Mouse (Mus musculus) stomach, embryonic 14.5 days (tissue): ENCODE measurements at regions not wholly inside any gene's neighbourhood (a gene's known extent, or its start where the extent isn't known, plus 50 kb on each side); places are given as distances from the start of the nearest gene placed in this dataset.

Experiments used
- ATAC-seq: fragments of 200-750 bp; cut with Nextera tagmentation; 2 replicates; pipeline ENCODE4 v1.8.0; 2017; ENCODE audit warnings: low read depth, moderate TSS enrichment; ENCODE audit not compliant: insufficient number of reproducible peaks, insufficient read depth, low FRiP score
- H3K27ac ChIP-seq: fragments of 300-500 bp; sonication (generic); 2 replicates; pipeline ENCODE4 v1.5.1; 2014; ENCODE audit warnings: mild to moderate bottlenecking, low read length, moderate library complexity, mixed read lengths
- H3K27me3 ChIP-seq: fragments of 300-500 bp; sonication (generic); 2 replicates; pipeline ENCODE4 v1.6.1; 2014; ENCODE audit warnings: low read length, control low read depth, mixed read lengths; ENCODE audit not compliant: control insufficient read depth, insufficient read depth
- H3K36me3 ChIP-seq: fragments of 300-500 bp; sonication (generic); 2 replicates; pipeline ENCODE4 v1.6.1; 2014; ENCODE audit warnings: mild to moderate bottlenecking, control low read depth, low read length, moderate library complexity, mixed read lengths; ENCODE audit not compliant: control insufficient read depth, insufficient read depth
- H3K4me1 ChIP-seq: fragments of 300-500 bp; sonication (generic); 2 replicates; pipeline ENCODE4 v1.6.1; 2014; ENCODE audit warnings: low read length, control low read depth, mixed read lengths; ENCODE audit not compliant: control insufficient read depth, insufficient read depth
- H3K4me2 ChIP-seq: fragments of 300-500 bp; sonication (generic); replicated peaks from 2 replicates; pipeline ENCODE4 v1.6.1; 2014; ENCODE audit warnings: low read depth, low read length, control low read depth
- H3K4me3 ChIP-seq: fragments of 300-500 bp; sonication (generic); 2 replicates; pipeline ENCODE4 v1.5.1; 2014; ENCODE audit warnings: low read depth, low read length, control low read depth
- H3K9ac ChIP-seq: fragments of 300-500 bp; sonication (generic); replicated peaks from 2 replicates; pipeline ENCODE4 v1.6.1; 2014; ENCODE audit warnings: low read depth, mild to moderate bottlenecking, control low read depth, low read length, moderate library complexity, mixed read lengths
- H3K9me3 ChIP-seq: fragments of 300-500 bp; sonication (generic); 2 replicates; pipeline ENCODE4 v1.6.1; 2016; ENCODE audit warnings: low read depth, low read length, control low read depth; ENCODE audit not compliant: control insufficient read depth
- WGBS: fragments of 180-500 bp; shearing (Covaris S2); extraction: QIAGEN DNeasy Blood & Tissue Kit; methylation state at CpG from one replicate; pipeline ENCODE4 v1.1.7; 2014; 5-methylcytosine and 5-hydroxymethylcytosine counted together

- H3K4me3 ChIP-seq, result no peak overlapping the region
- no peaks in the 10 kb centered on the region for H3K36me3 ChIP-seq
- no peaks in the 10 kb centered on the region for H3K27me3 ChIP-seq
- H3K27ac ChIP-seq, result no peak overlapping the region
- ATAC-seq, result no peak
- no peaks in the 10 kb centered on the region for H3K9me3 ChIP-seq
- no peak overlapping the region for H3K9ac ChIP-seq
- no peak overlapping the region for H3K4me2 ChIP-seq
- H3K4me1 ChIP-seq, result 0 out of 2 replicates have a peak, but pooled peaks cover 2% of the 10 kb centered on the region
- WGBS, result 94% methylated on average over 1 of the region's 1 CpGs
Observed at GRCm38 (mm10) chr11:19299411-19299810, 280.6 kb upstream of the Meis1 start.

- H3K4me2 ChIP-seq, result no peak overlapping the region
- H3K4me1 ChIP-seq, result 0 out of 2 replicates have a peak, but pooled peaks cover 2% of the 10 kb centered on the region
- 75% methylated on average over 5 of the region's 5 CpGs for WGBS
- no peaks in the 10 kb centered on the region for H3K27me3 ChIP-seq
- H3K9ac ChIP-seq, result no peak overlapping the region
- H3K36me3 ChIP-seq, result no peaks in the 10 kb centered on the region
- H3K9me3 ChIP-seq, result no peaks in the 10 kb centered on the region
- no peak for ATAC-seq
- H3K27ac ChIP-seq, result no peak overlapping the region
- H3K4me3 ChIP-seq, result no peak overlapping the region
Observed at GRCm38 (mm10) chr11:19306687-19307086, 287.9 kb upstream of the Meis1 start.

GRCm38 (mm10) chr11:19330685-19331239, 312.0 kb upstream of the Meis1 start:
- H3K9me3 ChIP-seq, result no peaks in the 10 kb centered on the region
- WGBS, result 47% methylated on average over 2 of the region's 3 CpGs
- no peak overlapping the region for H3K9ac ChIP-seq
- no peaks in the 10 kb centered on the region for H3K27me3 ChIP-seq
- H3K36me3 ChIP-seq, result no peaks in the 10 kb centered on the region
- ATAC-seq, result no peak
- no peak overlapping the region for H3K4me2 ChIP-seq
- H3K4me3 ChIP-seq, result no peak overlapping the region
- no peaks in the 10 kb centered on the region for H3K4me1 ChIP-seq
- no peak overlapping the region for H3K27ac ChIP-seq

- Histone ChIP-seq H3K27ac (no peak overlapping the region), H3K4me3 (no peak overlapping the region), H3K27me3 (no peaks in the 10 kb centered on the region), H3K36me3 (no peaks in the 10 kb centered on the region), H3K4me2 (no peak overlapping the region), H3K4me1 (no peaks in the 10 kb centered on the region), H3K9ac (no peak overlapping the region), H3K9me3 (no peaks in the 10 kb centered on the region)
- no peak for ATAC-seq
Observed at GRCm38 (mm10) chr11:19332274-19332673, 313.5 kb upstream of the Meis1 start.

- Histone ChIP-seq H3K9ac (no peak overlapping the region), H3K9me3 (no peaks in the 10 kb centered on the region), H3K27me3 (no peaks in the 10 kb centered on the region), H3K4me1 (no peaks in the 10 kb centered on the region), H3K36me3 (no peaks in the 10 kb centered on the region), H3K4me3 (no peak overlapping the region), H3K27ac (no peak overlapping the region), H3K4me2 (no peak overlapping the region)
- ATAC-seq, result no peak
- WGBS, result 52% methylated on average over 1 of the region's 1 CpGs
Observed at GRCm38 (mm10) chr11:19332727-19333126, 313.9 kb upstream of the Meis1 start.

- 97% methylated on average over 1 of the region's 1 CpGs for WGBS
- Histone ChIP-seq H3K9ac (no peak overlapping the region), H3K27me3 (no peaks in the 10 kb centered on the region), H3K4me2 (no peak overlapping the region), H3K4me3 (no peak overlapping the region), H3K36me3 (no peaks in the 10 kb centered on the region), H3K4me1 (no peaks in the 10 kb centered on the region), H3K9me3 (no peaks in the 10 kb centered on the region), H3K27ac (no peak overlapping the region)
- no peak for ATAC-seq
Observed at GRCm38 (mm10) chr11:19333908-19334487, 315.2 kb upstream of the Meis1 start.

GRCm38 (mm10) chr11:19335384-19335783, 316.6 kb upstream of the Meis1 start:
- Histone ChIP-seq H3K27me3 (no peaks in the 10 kb centered on the region), H3K36me3 (no peaks in the 10 kb centered on the region), H3K9ac (no peak overlapping the region), H3K4me3 (no peak overlapping the region), H3K27ac (no peak overlapping the region), H3K9me3 (no peaks in the 10 kb centered on the region), H3K4me1 (no peaks in the 10 kb centered on the region), H3K4me2 (no peak overlapping the region)
- ATAC-seq, result no peak
- 89% methylated on average over 3 of the region's 3 CpGs for WGBS

- H3K4me3 ChIP-seq, result no peak overlapping the region
- no peaks in the 10 kb centered on the region for H3K27me3 ChIP-seq
- H3K27ac ChIP-seq, result no peak overlapping the region
- ATAC-seq, result no peak
- WGBS, result 91% methylated on average over 7 of the region's 7 CpGs
- H3K4me1 ChIP-seq, result no peaks in the 10 kb centered on the region
- H3K36me3 ChIP-seq, result no peaks in the 10 kb centered on the region
- H3K4me2 ChIP-seq, result no peak overlapping the region
- H3K9ac ChIP-seq, result no peak overlapping the region
- no peaks in the 10 kb centered on the region for H3K9me3 ChIP-seq
Observed at GRCm38 (mm10) chr11:19339721-19340317, 321.0 kb upstream of the Meis1 start.

GRCm38 (mm10) chr11:19340889-19341288, 322.1 kb upstream of the Meis1 start:
- Histone ChIP-seq H3K4me3 (no peak overlapping the region), H3K9me3 (no peaks in the 10 kb centered on the region), H3K4me2 (no peak overlapping the region), H3K36me3 (no peaks in the 10 kb centered on the region), H3K9ac (no peak overlapping the region), H3K27me3 (no peaks in the 10 kb centered on the region), H3K4me1 (no peaks in the 10 kb centered on the region), H3K27ac (no peak overlapping the region)
- ATAC-seq, result no peak
- whole genome bisulfite sequencing, result 86% methylated on average over 5 of the region's 5 CpGs
